Mouse (Mus musculus) midbrain, embryonic 14.5 days (tissue): Measurements from ENCODE around the gene Ldb2. TPM values are rescaled to one million over a fixed set of nuclear protein-coding genes. Genes with fewer than 3 reads are reported as not detected.

Source experiments
- ATAC-seq: fragments of 200-750 bp; cut with Nextera tagmentation; 2 replicates; pipeline ENCODE4 v1.8.0; 2017; ENCODE audit warnings: moderate number of reproducible peaks, moderate library complexity; ENCODE audit not compliant: low FRiP score, low TSS enrichment
- DNase-seq: peaks from one replicate; pipeline ENCODE4 v3.0.0-alpha.2; 2015
- H3K27ac ChIP-seq: fragments of 300-500 bp; sonication (generic); replicated peaks from 2 replicates; pipeline ENCODE4 v1.5.1; 2014; ENCODE audit warnings: mild to moderate bottlenecking, low read depth, low read length, moderate library complexity
- H3K27me3 ChIP-seq: fragments of 300-500 bp; sonication (generic); 2 replicates; pipeline ENCODE4 v1.6.1; 2014; ENCODE audit warnings: low read length, control low read depth, mixed read lengths; ENCODE audit not compliant: control insufficient read depth, insufficient read depth
- H3K36me3 ChIP-seq: fragments of 300-500 bp; sonication (generic); 2 replicates; pipeline ENCODE4 v1.6.1; 2014; ENCODE audit warnings: low read length, control low read depth; ENCODE audit not compliant: control insufficient read depth, insufficient read depth
- H3K4me1 ChIP-seq: fragments of 300-500 bp; sonication (generic); 2 replicates; pipeline ENCODE4 v1.6.1; 2014; ENCODE audit warnings: mild to moderate bottlenecking, antibody characterized with exemption, low read length, control low read depth; ENCODE audit not compliant: control insufficient read depth, insufficient read depth
- H3K4me2 ChIP-seq: fragments of 300-500 bp; sonication (generic); 2 replicates; pipeline ENCODE4 v1.6.1; 2014; ENCODE audit warnings: mild to moderate bottlenecking, low read length, moderate library complexity
- H3K4me3 ChIP-seq: fragments of 300-500 bp; sonication (generic); replicated peaks from 2 replicates; pipeline ENCODE4 v1.5.1; 2014; ENCODE audit warnings: low read depth, low read length
- H3K9ac ChIP-seq: fragments of 300-500 bp; sonication (generic); replicated peaks from 2 replicates; pipeline ENCODE4 v1.6.1; 2014; ENCODE audit warnings: mild to moderate bottlenecking, low read length, moderate library complexity
- H3K9me3 ChIP-seq: fragments of 300-500 bp; sonication (generic); 2 replicates; pipeline ENCODE4 v1.6.1; 2016; ENCODE audit warnings: low read length, control low read depth, mixed read lengths; ENCODE audit not compliant: control insufficient read depth
- WGBS: fragments of 180-500 bp; shearing (Covaris S2); extraction: QIAGEN DNeasy Blood & Tissue Kit; methylation state at CpG from one replicate; pipeline ENCODE4 v1.1.7; 2014; 5-methylcytosine and 5-hydroxymethylcytosine counted together
- polyA plus RNA-seq: library from polyadenylated mRNA; unstranded; fragments of >200 nt; fragmentation: Nextera tagmentation; extraction: Ambion mirVana; gene quantifications from 2 replicates; pipeline ENCODE4 v1.2.1, GENCODE M21; 2014

The Ldb2 gene
- polyA plus RNA-seq, 1 experiment from 2014 or later: 51.8 TPM

- no peaks in the 10 kb centered on the region for H3K36me3 ChIP-seq
- no peak overlapping the region for H3K4me2 ChIP-seq
- no peak for ATAC-seq
- 0 out of 2 replicates have a peak, but pooled peaks cover 5% of the 10 kb centered on the region for H3K4me1 ChIP-seq
- no peak for DNase-seq
- H3K9me3 ChIP-seq: no peaks in the 10 kb centered on the region
- H3K4me3 ChIP-seq: no peak overlapping the region
- H3K27me3 ChIP-seq: no peaks in the 10 kb centered on the region
- no peak overlapping the region for H3K27ac ChIP-seq
- no peak overlapping the region for H3K9ac ChIP-seq
- WGBS: 81% methylated on average over 7 of the region's 7 CpGs
These were observed 183.8 kb downstream of the Ldb2 start for GRCm38 (mm10) chr5:44615677-44616076.

GRCm38 (mm10) chr5:44608901-44609300, 190.6 kb downstream of the Ldb2 start:
- WGBS: 64% methylated on average over 2 of the region's 2 CpGs
- Histone ChIP-seq H3K4me3 (no peak overlapping the region), H3K27me3 (no peaks in the 10 kb centered on the region), H3K27ac (no peak overlapping the region), H3K36me3 (no peaks in the 10 kb centered on the region), H3K4me2 (no peak overlapping the region), H3K9ac (no peak overlapping the region), H3K4me1 (no peaks in the 10 kb centered on the region), H3K9me3 (no peaks in the 10 kb centered on the region)
- no peak for DNase-seq
- no peak for ATAC-seq

GRCm38 (mm10) chr5:44601340-44601739, 198.1 kb downstream of the Ldb2 start:
- 86% methylated on average over 1 of the region's 1 CpGs for WGBS
- Histone ChIP-seq H3K9ac (no peak overlapping the region), H3K4me1 (no peaks in the 10 kb centered on the region), H3K27me3 (no peaks in the 10 kb centered on the region), H3K9me3 (no peaks in the 10 kb centered on the region), H3K4me3 (no peak overlapping the region), H3K36me3 (no peaks in the 10 kb centered on the region), H3K27ac (no peak overlapping the region), H3K4me2 (no peak overlapping the region)
- DNase-seq: no peak
- no peak for ATAC-seq

GRCm38 (mm10) chr5:44593522-44594218, 205.8 kb downstream of the Ldb2 start:
- Histone ChIP-seq H3K27me3 (no peaks in the 10 kb centered on the region), H3K4me3 (no peak overlapping the region), H3K4me1 (no peaks in the 10 kb centered on the region), H3K9ac (no peak overlapping the region), H3K27ac (no peak overlapping the region; the same call in 1 of the 2 replicates), H3K36me3 (no peaks in the 10 kb centered on the region), H3K9me3 (no peaks in the 10 kb centered on the region), H3K4me2 (no peak overlapping the region)
- DNase-seq: peak; percentile 55
- no peak for ATAC-seq
- WGBS: 79% methylated on average over 15 of the region's 15 CpGs

GRCm38 (mm10) chr5:44590750-44591149, 208.7 kb downstream of the Ldb2 start:
- H3K36me3 ChIP-seq: no peaks in the 10 kb centered on the region
- no peak overlapping the region for H3K9ac ChIP-seq
- ATAC-seq: no peak

GRCm38 (mm10) chr5:44589318-44589717, 210.2 kb downstream of the Ldb2 start:
- H3K36me3 ChIP-seq: no peaks in the 10 kb centered on the region
- no peak overlapping the region for H3K4me3 ChIP-seq
- DNase-seq (no peak), ATAC-seq (no peak)
- no peaks in the 10 kb centered on the region for H3K27me3 ChIP-seq
- no peaks in the 10 kb centered on the region for H3K9me3 ChIP-seq
- no peak overlapping the region for H3K27ac ChIP-seq
- H3K4me1 ChIP-seq: no peaks in the 10 kb centered on the region
- no peak overlapping the region for H3K4me2 ChIP-seq
- H3K9ac ChIP-seq: no peak overlapping the region
- WGBS: 43% methylated on average over 1 of the region's 1 CpGs

More at GRCm38 (mm10) chr5:44590750-44591149, 208.7 kb downstream of the Ldb2 start:
- Histone ChIP-seq H3K9me3 (no peaks in the 10 kb centered on the region), H3K4me2 (no peak overlapping the region), H3K4me3 (no peak overlapping the region), H3K27me3 (no peaks in the 10 kb centered on the region), H3K4me1 (no peaks in the 10 kb centered on the region), H3K27ac (no peak overlapping the region)
- no peak for DNase-seq
- WGBS: 53% methylated on average over 3 of the region's 3 CpGs

GRCm38 (mm10) chr5:44586571-44586970, 212.9 kb downstream of the Ldb2 start:
- Histone ChIP-seq H3K27ac (no peak overlapping the region), H3K36me3 (no peaks in the 10 kb centered on the region), H3K9ac (no peak overlapping the region), H3K4me1 (no peaks in the 10 kb centered on the region), H3K9me3 (no peaks in the 10 kb centered on the region), H3K4me3 (no peak overlapping the region), H3K27me3 (no peaks in the 10 kb centered on the region), H3K4me2 (no peak overlapping the region)
- WGBS: 79% methylated on average over 5 of the region's 5 CpGs
- ATAC-seq (no peak), DNase-seq (no peak)

- WGBS: 70% methylated on average over 10 of the region's 10 CpGs
- no peak overlapping the region for H3K27ac ChIP-seq
- no peak for ATAC-seq
These were observed 219.5 kb downstream of the Ldb2 start for GRCm38 (mm10) chr5:44579899-44580459.

More at GRCm38 (mm10) chr5:44579899-44580459, 219.5 kb downstream of the Ldb2 start:
- DNase-seq: peak; percentile 64
- H3K9ac ChIP-seq: no peak overlapping the region
- no peak overlapping the region for H3K4me2 ChIP-seq
- no peaks in the 10 kb centered on the region for H3K4me1 ChIP-seq
- no peaks in the 10 kb centered on the region for H3K27me3 ChIP-seq
- H3K9me3 ChIP-seq: no peaks in the 10 kb centered on the region
- H3K4me3 ChIP-seq: no peak overlapping the region
- no peaks in the 10 kb centered on the region for H3K36me3 ChIP-seq
